In genomic region chr4:129623681-129624091, GRCm38 (mm10) we compare ENCODE assay signal across 8 mouse cellular contexts. TPM values are rescaled to one million over a fixed set of nuclear protein-coding genes. Genes with fewer than 3 reads are reported as not detected.
DNase-seq lines count a peak whose midpoint lies in the region; ATAC-seq lines count a peak whose summit lies in the region.

Gene Ccdc28b, minus strand, starts transcription at chr4:129623947.

- peaks cover 29% of the 10 kb centered on the region for H3K36me3 ChIP-seq in hindbrain, embryonic 14.5 days (replicated peaks; ENCODE audit: control insufficient read depth, insufficient read depth)

- peaks cover 32% of the 10 kb centered on the region for H3K4me1 ChIP-seq in hindbrain, embryonic 14.5 days (replicated peaks; ENCODE audit: control insufficient read depth, insufficient read depth, low read length)

- no peaks in the 10 kb centered on the region for H3K9me3 ChIP-seq in hindbrain, embryonic 14.5 days (ENCODE audit: control insufficient read depth, low read length)

- H3K4me3 ChIP-seq in hindbrain, embryonic 14.5 days (replicated peaks; ENCODE audit: low read length): peak within 1 kb of the TSS; percentile 49

- WGBS in hindbrain, embryonic 14.5 days: 2% methylated on average over 10 of the region's 10 CpGs

- no peaks in the 10 kb centered on the region for H3K27me3 ChIP-seq in hindbrain, embryonic 14.5 days (ENCODE audit: control insufficient read depth, insufficient read depth, low read length)

- peak; percentile 19; the same call in 1 of the 2 replicates for ATAC-seq in hindbrain, embryonic 14.5 days (ENCODE audit: low FRiP score)

- H3K4me2 ChIP-seq in hindbrain, embryonic 14.5 days (replicated peaks): peak within 1 kb of the TSS; percentile 82

- peak within 1 kb of the TSS; percentile 94 for H3K27ac ChIP-seq in hindbrain, embryonic 14.5 days

- DNase-seq in ovary, adult 18-20 months (ENCODE audit: low spot score): peak; percentile 37
- no peak for DNase-seq in ovary, postnatal 14 days (ENCODE audit: low spot score)
- DNase-seq in cerebellum, postnatal 10 days: peak; percentile 65 to 76
- peak in 1 of 2 experiments; percentile 32 for DNase-seq in gastrocnemius, adult 8-10 months (ENCODE audit: low spot score in 2 of 2)
- peak; percentile 74 for DNase-seq in hindbrain, embryonic 14.5 days (ENCODE audit: low spot score)
- DNase-seq in left cerebral cortex, adult 18-20 months (ENCODE audit: low spot score in 2 of 2): peak; percentile 44 to 68
- peak; percentile 64 for DNase-seq in lung, postnatal 25 days (ENCODE audit: low spot score)
- DNase-seq in right cerebral cortex, postnatal 25 days: peak; percentile 59

- peak within 1 kb of the TSS; percentile 66 for H3K9ac ChIP-seq in hindbrain, embryonic 14.5 days

RNA-seq across cellular contexts. Expression of gene Ccdc28b, which starts in this region (rescaled TPM):
- 10 to 100 TPM; 27.9 to 33.0 (median 30.8) TPM for total RNA-seq in gastrocnemius, adult 8-10 months (2022)
- polyA plus RNA-seq in hindbrain, embryonic 14.5 days (2014; fragmentation: Nextera tagmentation; extraction: Ambion mirVana): 127 and 128 TPM in 2 replicates
- total RNA-seq in left cerebral cortex, adult 18-20 months (2021): 10 to 100 TPM; 45.9 to 53.5 TPM
